Mouse (Mus musculus): ENCODE results near the gene Lrrk2.

Gene Lrrk2

DNA sequence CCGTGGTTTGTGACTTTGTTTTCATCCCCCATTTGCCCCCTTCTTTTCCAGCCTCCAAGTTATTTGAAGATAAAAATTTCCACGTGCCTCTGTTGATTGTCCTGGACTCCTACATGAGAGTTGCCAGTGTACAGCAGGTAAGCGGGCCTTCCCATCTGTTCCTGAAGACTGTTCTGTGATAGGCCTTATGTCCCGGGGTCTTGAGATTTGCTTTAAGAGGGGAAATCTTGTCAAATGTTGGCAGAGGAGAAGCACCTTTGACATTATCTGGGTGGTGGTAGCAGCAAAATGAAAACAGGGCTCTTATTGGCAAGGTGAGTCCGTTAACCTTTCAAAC lies 562 bp downstream of the Lrrk2 start:
- in situ Hi-C loops (cut with MboI; ENCODE audit: low pct_unique_long_range_greater_than_20kb in 1 of 2, low sequenced_read_pairs in 2 of 2, unreplicated experiment in 1 of 2) = no loop called here

DNA sequence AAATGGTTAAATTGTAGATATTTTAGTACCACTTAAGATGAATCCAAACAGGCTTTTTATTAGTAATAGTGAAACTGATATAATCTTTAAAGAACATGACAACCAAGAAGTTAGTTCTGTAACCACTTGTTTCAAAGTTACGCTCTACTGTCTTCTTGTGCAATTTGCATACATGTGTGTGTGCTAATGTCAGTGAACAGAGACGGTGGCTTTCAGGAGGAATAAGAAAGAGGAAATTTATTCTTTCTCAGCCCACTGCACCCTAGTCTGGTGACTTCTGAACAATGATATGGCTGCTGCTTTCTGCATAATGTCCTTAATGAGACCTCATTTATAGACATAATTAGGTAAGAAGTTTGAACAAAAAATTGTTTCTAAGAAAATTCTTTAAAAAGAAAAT lies 7.1 kb downstream of the Lrrk2 start:
- in situ Hi-C loops (cut with MboI; ENCODE audit: low pct_unique_long_range_greater_than_20kb in 1 of 2, low sequenced_read_pairs in 2 of 2, unreplicated experiment in 1 of 2) = no loop called here

DNA sequence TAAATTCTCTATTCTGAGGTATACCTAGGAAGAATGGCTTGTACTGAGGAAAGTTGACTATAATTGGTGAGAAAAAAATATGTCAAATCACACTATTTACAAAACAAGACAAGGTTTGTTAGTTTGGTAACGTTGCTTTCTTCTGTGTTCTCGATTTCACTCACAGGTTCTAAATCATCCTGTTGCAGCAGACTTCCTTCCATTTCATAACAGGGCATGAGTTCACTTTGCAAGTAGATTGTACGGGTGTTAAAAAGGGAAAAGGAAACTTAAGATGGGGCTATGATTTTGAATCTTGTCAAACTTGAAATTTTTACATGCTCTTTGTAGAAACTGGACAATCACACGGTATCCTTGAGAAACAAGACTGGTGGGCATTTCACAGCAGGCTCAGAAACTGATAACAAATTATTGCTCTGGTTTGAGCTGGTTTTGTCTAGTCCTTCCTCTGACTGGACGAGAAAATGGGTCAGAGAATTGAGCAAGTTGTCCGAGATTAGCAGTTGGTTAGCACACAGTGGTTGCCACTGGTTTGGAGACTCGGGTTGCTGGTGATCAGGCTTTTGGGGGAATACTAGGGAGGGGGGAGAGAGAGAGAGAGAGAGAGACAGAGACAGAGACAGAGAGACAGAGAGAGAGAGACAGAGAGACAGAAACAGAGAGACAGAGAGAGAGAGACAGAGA lies 13.0 kb downstream of the Lrrk2 start:
- in situ Hi-C loops (cut with MboI; ENCODE audit: low pct_unique_long_range_greater_than_20kb in 1 of 2, low sequenced_read_pairs in 2 of 2, unreplicated experiment in 1 of 2) = no loop called here

DNA sequence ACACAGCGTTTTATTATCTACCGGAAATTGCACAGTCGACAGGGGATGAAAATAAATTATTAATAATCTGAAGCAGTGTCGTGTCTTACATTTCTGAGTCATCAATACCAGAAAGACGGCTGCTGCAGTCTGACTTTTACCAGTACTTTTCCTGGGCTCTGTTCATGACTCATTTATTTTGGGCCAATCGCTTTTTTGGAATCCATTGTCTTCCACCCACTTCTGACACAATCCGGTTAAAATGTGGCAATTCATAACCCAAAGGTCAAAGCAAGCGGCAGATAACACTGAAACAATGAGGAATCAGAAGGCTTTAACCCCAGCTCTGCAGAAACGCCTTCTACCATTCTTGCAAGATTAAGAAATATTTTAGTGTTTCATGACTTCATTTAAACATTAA lies 17.7 kb downstream of the Lrrk2 start:
- in situ Hi-C loops (cut with MboI; ENCODE audit: low pct_unique_long_range_greater_than_20kb in 1 of 2, low sequenced_read_pairs in 2 of 2, unreplicated experiment in 1 of 2) = no loop called here

DNA sequence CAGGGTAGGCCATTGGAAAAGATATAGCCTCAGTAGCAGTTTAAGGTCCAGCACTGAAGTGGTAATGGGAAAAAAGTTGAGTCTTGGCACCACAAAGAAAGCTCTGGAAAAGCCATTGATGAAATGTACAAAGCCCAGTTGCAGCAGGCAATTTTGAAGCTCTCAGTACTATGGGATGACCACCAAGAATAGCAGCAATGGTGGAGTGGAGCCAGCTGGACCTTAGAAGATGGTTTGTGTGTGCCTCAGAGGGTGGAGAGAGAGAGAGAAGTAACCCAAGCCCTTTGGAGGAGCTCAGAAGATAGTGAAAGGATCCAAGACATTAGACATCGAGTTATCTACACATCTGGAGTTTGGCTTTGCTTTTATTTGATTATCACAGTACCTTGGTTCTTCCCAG lies 20.1 kb downstream of the Lrrk2 start:
- in situ Hi-C loops (cut with MboI; ENCODE audit: low pct_unique_long_range_greater_than_20kb in 1 of 2, low sequenced_read_pairs in 2 of 2, unreplicated experiment in 1 of 2) = no loop called here

DNA sequence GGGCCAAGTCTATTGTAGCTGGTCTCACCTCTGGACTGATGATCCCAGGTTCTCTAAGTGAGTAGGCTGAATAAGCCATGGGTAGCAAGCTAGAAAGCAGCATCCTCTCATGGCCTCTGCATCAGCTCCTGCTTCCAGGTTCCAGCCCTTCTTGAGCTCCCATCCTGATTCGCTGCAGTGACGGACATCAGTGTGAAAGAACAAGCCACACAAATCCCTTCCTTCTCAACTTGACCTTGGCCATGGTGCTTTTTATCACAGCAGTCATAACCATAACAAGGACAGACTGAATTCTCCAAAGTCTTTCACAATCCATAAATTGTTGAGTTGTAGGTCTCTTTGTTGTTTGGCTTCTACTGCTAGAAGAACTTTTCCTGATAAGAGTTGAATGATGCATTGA lies 20.9 kb downstream of the Lrrk2 start:
- in situ Hi-C loops (cut with MboI; ENCODE audit: low pct_unique_long_range_greater_than_20kb in 1 of 2, low sequenced_read_pairs in 2 of 2, unreplicated experiment in 1 of 2) = no loop called here

DNA sequence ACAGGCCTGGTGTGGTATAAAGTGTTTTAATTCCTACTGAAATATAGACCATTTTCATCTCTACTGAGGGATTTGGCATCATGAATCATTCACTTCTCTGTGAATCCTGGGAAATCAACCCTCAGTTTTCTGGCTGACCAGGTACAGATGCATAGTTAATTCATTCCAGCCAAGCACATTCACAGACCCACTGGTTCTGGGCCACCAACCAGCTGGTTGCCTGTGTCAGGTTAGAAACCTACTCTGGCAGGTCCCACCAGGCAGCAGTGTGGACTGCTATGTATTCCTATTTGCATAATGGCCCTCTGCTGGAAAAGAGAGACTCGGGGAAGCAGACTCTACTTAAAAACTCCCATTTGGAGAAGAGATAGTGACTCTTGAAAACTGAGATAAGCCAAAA lies 27.9 kb downstream of the Lrrk2 start:
- in situ Hi-C loops (cut with MboI; ENCODE audit: low pct_unique_long_range_greater_than_20kb in 1 of 2, low sequenced_read_pairs in 2 of 2, unreplicated experiment in 1 of 2) = no loop called here

DNA sequence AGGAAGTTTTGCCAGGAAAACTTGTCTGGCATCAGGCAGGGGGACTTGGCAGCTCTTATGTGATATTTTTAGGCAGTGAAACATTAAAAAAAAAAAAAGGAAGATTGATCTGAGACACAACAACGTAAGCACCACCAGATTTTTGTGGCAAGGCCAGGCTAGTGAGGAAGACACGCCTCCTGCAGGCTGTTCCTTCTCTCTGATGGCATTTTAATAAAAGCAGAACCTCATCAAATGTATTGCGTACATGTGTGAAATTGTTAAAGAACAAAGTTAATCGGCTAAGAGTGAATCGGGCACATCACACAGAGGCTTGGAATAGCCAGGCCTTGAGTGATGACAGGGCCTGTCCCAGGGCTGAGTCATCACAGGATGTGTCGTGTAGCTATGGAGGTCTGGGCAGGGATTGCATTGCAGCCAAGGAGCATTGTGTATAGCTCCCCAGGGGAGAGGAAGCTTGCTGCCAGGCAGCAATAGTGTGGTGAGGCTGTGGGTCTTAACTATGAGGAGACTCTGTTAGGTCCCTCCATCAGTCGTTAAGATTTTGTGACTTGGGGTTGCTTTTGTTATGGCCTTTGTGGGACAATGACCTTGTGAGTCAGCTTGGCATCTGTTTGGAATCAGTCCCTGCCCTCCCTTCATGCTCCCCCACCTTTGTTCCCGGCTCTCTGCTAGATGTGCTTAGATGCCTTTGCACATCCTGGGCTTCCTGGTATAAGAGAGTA lies 30.2 kb downstream of the Lrrk2 start:
- in situ Hi-C loops (cut with MboI; ENCODE audit: low pct_unique_long_range_greater_than_20kb in 1 of 2, low sequenced_read_pairs in 2 of 2, unreplicated experiment in 1 of 2) = no loop called here

DNA sequence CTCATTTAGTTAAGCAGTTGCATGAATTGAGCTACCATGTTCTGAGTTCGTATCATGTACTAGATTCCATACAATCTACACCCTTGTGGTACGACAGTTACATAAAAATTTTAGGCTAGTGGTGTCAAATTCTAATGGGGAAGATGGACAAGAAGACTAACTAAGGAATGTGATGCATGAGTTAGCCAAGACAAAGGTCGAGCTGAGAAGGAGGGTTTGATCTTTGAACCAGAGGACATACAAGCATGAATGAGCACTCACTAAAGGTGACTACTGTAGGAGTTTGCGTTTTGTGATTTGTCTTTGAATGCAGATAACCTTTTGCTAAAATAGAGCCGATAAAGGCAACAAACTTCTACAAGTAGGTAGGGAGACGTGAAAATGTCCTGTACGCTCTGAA lies 31.1 kb downstream of the Lrrk2 start:
- in situ Hi-C loops (cut with MboI; ENCODE audit: low pct_unique_long_range_greater_than_20kb in 1 of 2, low sequenced_read_pairs in 2 of 2, unreplicated experiment in 1 of 2) = no loop called here

DNA sequence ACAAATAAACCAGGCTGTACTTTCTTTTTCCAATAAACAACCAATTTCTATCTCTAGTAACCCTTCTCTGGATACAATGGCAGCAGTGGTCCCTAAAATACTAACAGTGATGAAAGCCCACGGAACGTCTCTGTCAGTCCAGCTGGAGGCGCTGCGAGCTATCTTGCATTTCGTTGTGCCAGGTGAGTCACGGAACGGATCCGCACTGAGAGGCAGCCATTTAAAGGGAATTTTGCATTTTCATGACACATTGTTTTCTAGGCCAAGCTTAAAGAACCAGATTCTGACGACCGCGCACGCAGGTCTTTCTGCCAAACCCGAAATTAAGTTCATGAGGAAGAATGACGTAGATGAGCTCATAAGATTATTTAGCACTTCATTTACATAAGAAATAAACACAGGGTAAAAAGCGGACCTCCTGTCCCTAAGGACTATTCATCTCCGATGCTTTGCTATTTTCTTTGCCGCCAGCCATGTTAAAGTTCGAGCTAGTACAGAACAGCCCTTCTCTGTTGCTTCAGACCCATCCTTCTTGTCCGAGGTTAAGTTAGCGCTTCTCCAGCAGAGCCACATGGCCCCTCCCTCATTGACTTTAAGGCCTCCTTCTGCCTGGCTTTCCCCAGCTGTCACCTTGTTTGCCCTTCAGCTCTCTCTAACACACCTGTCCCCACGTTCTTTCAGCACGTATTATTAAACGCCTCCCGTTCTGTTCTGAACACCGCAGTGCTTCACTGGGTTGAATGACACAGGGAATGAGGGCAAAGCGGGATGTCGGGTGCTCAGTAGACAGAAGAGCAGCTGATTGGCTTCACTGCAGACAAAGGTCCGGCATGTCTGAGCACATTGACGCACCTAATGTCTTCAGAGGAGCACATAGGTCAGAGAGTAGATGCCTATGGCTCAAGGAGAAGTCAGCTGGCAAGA lies 36.5 kb downstream of the Lrrk2 start:
- in situ Hi-C loops (cut with MboI; ENCODE audit: low pct_unique_long_range_greater_than_20kb in 1 of 2, low sequenced_read_pairs in 2 of 2, unreplicated experiment in 1 of 2) = no loop called here

DNA sequence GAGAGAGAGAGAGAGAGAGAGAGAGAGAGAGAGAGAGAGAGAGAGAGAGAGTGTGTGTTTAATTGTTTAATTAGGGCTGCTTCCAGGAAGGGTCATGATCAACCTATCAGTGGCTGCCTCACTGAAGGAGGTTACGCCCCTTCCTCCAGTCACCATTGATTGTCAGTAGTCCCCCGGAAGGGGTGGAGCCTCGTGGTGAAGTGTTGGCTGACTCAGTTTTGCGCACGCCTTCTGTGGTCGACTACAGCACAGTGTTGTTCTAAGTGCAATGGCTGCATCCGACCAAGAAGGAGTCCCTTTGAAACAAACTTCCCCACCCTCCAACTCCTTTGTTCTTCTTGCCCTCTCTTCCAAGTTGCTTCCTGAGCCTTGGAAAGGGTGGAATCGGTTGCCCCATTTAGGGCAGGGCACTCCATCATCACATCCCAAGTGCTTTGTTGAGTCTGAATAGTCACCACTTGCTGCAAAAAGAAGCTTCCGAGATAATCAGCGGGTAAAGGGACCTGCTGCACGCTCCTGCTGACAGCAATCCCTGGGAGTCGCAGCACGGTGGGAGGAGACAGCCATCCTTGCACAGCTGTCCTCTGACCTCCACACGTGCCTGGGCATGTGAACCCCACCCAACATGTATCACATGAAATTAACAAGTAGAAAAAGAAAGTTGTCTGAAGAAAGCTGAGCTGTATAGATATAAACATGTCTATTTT lies 62.4 kb downstream of the Lrrk2 start:
- in situ Hi-C loops (cut with MboI; ENCODE audit: low pct_unique_long_range_greater_than_20kb in 1 of 2, low sequenced_read_pairs in 2 of 2, unreplicated experiment in 1 of 2) = no loop called here

DNA sequence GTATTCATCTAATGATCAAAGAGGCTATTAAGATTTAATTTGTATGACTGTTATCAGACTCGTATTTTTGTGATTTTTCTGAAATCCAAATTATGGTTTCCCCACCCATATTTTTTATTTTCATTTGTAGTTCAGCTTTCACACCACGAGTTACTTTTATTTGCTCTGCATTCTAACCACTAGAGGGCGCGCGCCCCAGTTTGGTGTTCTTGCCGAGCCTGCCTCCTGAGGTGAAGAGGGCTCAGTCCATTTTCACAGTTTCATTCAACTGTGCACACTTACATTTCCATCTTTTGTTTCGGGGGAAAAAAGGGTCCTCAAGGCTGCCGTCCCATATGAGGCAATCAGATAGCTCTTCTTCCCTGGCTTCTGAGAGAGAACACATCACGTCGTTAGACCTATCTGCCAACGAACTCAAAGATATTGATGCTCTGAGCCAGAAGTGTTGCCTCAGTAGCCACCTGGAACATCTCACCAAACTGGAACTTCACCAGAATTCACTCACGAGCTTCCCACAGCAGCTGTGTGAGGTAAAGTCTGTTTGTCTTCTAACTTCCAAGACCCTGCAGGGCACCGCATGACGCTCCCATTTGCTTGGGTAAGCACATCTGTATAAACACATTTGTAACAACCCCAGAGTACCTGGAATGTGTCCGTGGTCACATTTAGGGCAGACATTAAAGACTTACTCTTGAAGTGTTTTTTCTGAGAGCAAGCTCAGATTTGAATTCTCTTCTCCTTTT lies 64.0 kb downstream of the Lrrk2 start:
- in situ Hi-C loops (cut with MboI; ENCODE audit: low pct_unique_long_range_greater_than_20kb in 1 of 2, low sequenced_read_pairs in 2 of 2, unreplicated experiment in 1 of 2) = no loop called here

DNA sequence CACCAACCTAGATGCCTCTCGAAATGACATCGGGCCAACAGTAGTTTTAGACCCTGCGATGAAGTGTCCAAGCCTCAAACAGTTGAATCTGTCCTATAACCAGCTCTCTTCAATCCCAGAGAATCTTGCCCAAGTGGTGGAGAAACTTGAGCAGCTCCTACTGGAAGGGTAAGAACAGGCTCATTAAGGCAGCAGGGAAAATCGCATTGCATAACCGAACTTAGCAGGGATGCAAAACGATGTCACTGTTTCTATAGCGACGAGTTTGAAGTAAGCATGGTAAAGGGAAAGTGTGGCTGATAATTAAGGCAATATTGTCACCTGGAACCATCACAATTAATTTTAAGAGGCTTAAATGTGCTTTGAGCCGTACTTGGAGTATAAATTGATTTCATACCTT lies 65.8 kb downstream of the Lrrk2 start:
- in situ Hi-C loops (cut with MboI; ENCODE audit: low pct_unique_long_range_greater_than_20kb in 1 of 2, low sequenced_read_pairs in 2 of 2, unreplicated experiment in 1 of 2) = no loop called here

DNA sequence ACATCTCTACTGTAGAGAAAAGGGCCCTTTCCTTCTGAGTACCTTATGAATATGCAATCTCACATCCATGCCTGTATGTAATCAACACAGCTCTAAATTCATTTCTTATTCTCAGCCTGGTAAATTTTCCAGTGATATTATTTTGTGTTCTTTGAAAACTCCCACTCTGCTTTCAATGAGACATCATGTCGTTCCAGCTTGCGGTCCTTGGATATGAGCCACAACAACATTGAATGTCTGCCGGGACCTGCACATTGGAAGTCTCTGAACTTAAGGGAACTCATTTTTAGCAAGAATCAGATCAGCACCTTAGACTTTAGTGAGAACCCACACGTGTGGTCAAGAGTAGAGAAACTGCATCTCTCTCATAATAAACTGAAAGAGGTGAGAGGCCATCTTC lies 72.5 kb downstream of the Lrrk2 start:
- in situ Hi-C loops (cut with MboI; ENCODE audit: low pct_unique_long_range_greater_than_20kb in 1 of 2, low sequenced_read_pairs in 2 of 2, unreplicated experiment in 1 of 2) = no loop called here

DNA sequence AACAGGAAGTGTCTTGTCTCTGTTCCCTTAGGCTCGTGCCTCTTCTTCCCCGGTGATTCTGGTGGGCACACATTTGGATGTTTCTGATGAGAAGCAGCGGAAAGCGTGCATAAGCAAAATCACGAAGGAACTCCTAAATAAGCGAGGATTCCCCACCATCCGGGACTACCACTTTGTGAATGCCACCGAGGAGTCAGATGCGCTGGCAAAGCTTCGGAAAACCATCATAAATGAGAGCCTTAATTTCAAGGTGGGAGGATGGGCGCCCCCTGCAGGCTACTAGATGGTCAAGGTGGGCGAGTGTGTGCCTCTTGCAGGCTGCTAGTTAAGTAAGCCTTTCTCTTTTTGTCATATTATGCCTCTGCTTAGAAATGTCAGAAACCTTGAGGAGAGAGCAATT lies 79.1 kb downstream of the Lrrk2 start:
- in situ Hi-C loops (cut with MboI; ENCODE audit: low pct_unique_long_range_greater_than_20kb in 1 of 2, low sequenced_read_pairs in 2 of 2, unreplicated experiment in 1 of 2) = loop anchor here in 1 of 2 experiments (10.0 to 25.0 kb wide), 3 partner anchors 147 to 440 kb away; no protein-coding TSS in a partner anchor

DNA sequence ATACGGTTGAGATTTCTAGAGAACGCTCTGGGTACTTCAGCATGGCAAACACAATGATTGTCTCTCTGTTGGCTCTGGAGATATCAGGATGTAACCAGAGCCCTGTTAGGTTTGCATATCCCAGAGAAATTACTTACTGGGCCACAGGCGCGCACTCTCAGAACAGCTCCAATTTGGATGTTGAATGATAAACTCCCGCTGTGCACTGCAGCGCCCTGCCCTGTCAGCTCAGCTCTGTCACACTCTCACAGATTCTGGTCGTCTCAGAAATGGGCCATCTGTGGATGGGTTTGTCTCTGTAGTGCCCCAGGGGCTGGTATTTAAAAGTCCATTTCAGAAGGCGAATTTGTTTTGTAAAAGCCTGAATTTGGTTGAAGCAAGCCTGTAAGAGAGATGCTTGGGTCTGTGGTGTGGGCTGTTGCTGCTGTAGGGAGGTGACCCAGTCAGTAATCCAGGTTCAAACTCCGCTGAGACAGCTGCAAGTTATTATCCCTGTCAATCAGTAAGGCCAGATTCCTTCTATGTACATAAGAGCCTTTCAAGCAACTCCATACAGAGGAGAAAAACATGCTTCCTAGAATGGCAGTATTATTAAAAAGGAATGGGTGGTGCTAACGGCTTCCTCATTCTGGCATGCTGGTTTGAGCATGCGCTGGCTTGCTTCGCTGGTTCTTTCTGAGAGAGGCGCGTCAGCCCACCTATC lies 80.6 kb downstream of the Lrrk2 start:
- in situ Hi-C loops (cut with MboI; ENCODE audit: low pct_unique_long_range_greater_than_20kb in 1 of 2, low sequenced_read_pairs in 2 of 2, unreplicated experiment in 1 of 2) = loop anchor here in 1 of 2 experiments (10.0 to 25.0 kb wide), 3 partner anchors 149 to 441 kb away; no protein-coding TSS in a partner anchor

DNA sequence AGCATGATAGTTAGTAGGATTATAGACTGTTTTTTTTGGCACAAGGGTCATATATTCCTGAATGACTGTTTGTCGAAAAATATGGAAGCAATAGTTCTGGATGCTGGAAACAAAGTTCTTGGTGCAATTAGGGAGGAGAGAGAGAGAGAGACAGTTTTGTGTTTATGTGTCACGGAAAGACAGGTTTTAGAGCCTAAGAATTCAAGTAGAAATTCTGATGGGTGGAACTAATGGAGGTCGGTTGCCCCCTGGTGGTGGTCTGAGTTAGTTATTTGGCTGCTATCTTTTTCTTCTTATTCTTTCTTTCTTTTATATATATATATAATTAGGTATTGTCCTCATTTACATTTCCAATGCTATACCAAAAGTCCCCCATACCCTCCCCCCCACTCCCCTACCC lies 81.6 kb downstream of the Lrrk2 start:
- in situ Hi-C loops (cut with MboI; ENCODE audit: low pct_unique_long_range_greater_than_20kb in 1 of 2, low sequenced_read_pairs in 2 of 2, unreplicated experiment in 1 of 2) = loop anchor here in 1 of 2 experiments (10.0 to 25.0 kb wide), 3 partner anchors 150 to 442 kb away; no protein-coding TSS in a partner anchor

Measured in mouse embryonic stem cell (cell line).